37 mouse cellular contexts compared by ENCODE assay signal in genomic region chr16:32829104-32829503, GRCm38 (mm10). TPM values are rescaled to one million over a fixed set of nuclear protein-coding genes. Genes with fewer than 3 reads are reported as not detected.
"Had no signal": no experiment of that assay in that cellular context is flagged by ENCODE, and none has a peak within 500 bp of the region (broad histone marks: within the 10 kb centered on the region; RNA-seq: fewer than 3 reads in every experiment).

No protein-coding gene starts in this region.

- H3K4me3 ChIP-seq: embryonic facial prominence, embryonic 10.5 days; embryonic facial prominence, embryonic 12.5 days; embryonic facial prominence, embryonic 13.5 days; embryonic facial prominence, embryonic 15.5 days; erythroblast, embryonic 14.5 days; forebrain, embryonic 10.5 days; forebrain, embryonic 12.5 days; forebrain, embryonic 13.5 days; forebrain, embryonic 15.5 days; heart, adult 2 months; heart, embryonic 10.5 days had no signal

- H3K9ac ChIP-seq: embryonic facial prominence, embryonic 12.5 days; embryonic facial prominence, embryonic 13.5 days; embryonic facial prominence, embryonic 15.5 days; forebrain, embryonic 12.5 days; forebrain, embryonic 13.5 days; forebrain, embryonic 15.5 days; forebrain, postnatal 0 days had no signal

- DNase-seq: cerebellum, adult 9-10 months; cerebellum, adult 9-11 months; cerebellum, postnatal 10 days; cerebellum, postnatal 14 days; cerebellum, postnatal 25 days; cerebellum, postnatal 36 days; embryo, embryonic 11 days; forebrain, postnatal 0 days; gastrocnemius, postnatal 10 days; gastrocnemius, postnatal 14 days; gastrocnemius, postnatal 25 days; heart, adult 18-20 months; heart, adult 2 months had no signal

- H3K4me1 ChIP-seq: embryonic facial prominence, embryonic 10.5 days; embryonic facial prominence, embryonic 12.5 days; embryonic facial prominence, embryonic 13.5 days; embryonic facial prominence, embryonic 15.5 days; forebrain, embryonic 10.5 days; forebrain, embryonic 12.5 days; forebrain, embryonic 13.5 days; forebrain, embryonic 15.5 days had no signal

- H3K27ac ChIP-seq: embryonic facial prominence, embryonic 10.5 days; embryonic facial prominence, embryonic 12.5 days; embryonic facial prominence, embryonic 13.5 days; embryonic facial prominence, embryonic 15.5 days; forebrain, embryonic 10.5 days; forebrain, embryonic 12.5 days; forebrain, embryonic 13.5 days; forebrain, embryonic 15.5 days; heart, adult 2 months; heart, embryonic 10.5 days had no signal

- H3K9me3 ChIP-seq: embryonic facial prominence, embryonic 10.5 days; embryonic facial prominence, embryonic 12.5 days; embryonic facial prominence, embryonic 13.5 days; embryonic facial prominence, embryonic 15.5 days; forebrain, embryonic 10.5 days; forebrain, embryonic 12.5 days; forebrain, embryonic 13.5 days; forebrain, embryonic 15.5 days; heart, embryonic 10.5 days had no signal

- H3K27me3 ChIP-seq: embryonic facial prominence, embryonic 12.5 days; embryonic facial prominence, embryonic 13.5 days; embryonic facial prominence, embryonic 15.5 days; forebrain, embryonic 12.5 days; forebrain, embryonic 13.5 days; forebrain, embryonic 15.5 days had no signal

RNA-seq across cellular contexts. Expression of gene Smbd1, which starts 18.8 kb away (rescaled TPM):
- total RNA-seq: common myeloid progenitor, adult 5-6 weeks; forebrain, postnatal 0 days; gastrocnemius, adult 18-20 months; gastrocnemius, adult 8-10 months; gastrocnemius, postnatal 10 days; gastrocnemius, postnatal 14 days; gastrocnemius, postnatal 25 days; gastrocnemius, postnatal 4 days; granulocyte monocyte progenitor cell, adult 5-6 weeks; heart, adult 18-20 months; heart, adult 2 months; heart, adult 8-10 months had no signal
- polyA plus RNA-seq: cortical plate, adult 2 months; embryonic facial prominence, embryonic 10.5 days; embryonic facial prominence, embryonic 11.5 days; embryonic facial prominence, embryonic 12.5 days; embryonic facial prominence, embryonic 13.5 days; embryonic facial prominence, embryonic 14.5 days; embryonic facial prominence, embryonic 15.5 days; erythroblast, embryonic 14.5 days; forebrain, embryonic 10.5 days; forebrain, embryonic 11.5 days; forebrain, embryonic 12.5 days; forebrain, embryonic 13.5 days; forebrain, embryonic 14.5 days; forebrain, embryonic 15.5 days; forebrain, embryonic 16.5 days; forebrain, postnatal 0 days; frontal cortex, adult 2 months; heart, adult 2 months; heart, embryonic 10.5 days; heart, embryonic 11.5 days had no signal

RNA-seq across cellular contexts. Expression of gene Muc20, which starts 31.9 kb away (rescaled TPM):
- total RNA-seq: common myeloid progenitor, adult 5-6 weeks; forebrain, postnatal 0 days; granulocyte monocyte progenitor cell, adult 5-6 weeks had no signal
- polyA plus RNA-seq: cortical plate, adult 2 months; embryonic facial prominence, embryonic 10.5 days; embryonic facial prominence, embryonic 11.5 days; embryonic facial prominence, embryonic 12.5 days; embryonic facial prominence, embryonic 13.5 days; forebrain, embryonic 10.5 days; forebrain, embryonic 11.5 days; forebrain, embryonic 12.5 days; forebrain, embryonic 13.5 days; forebrain, embryonic 14.5 days; forebrain, embryonic 15.5 days; forebrain, embryonic 16.5 days; forebrain, postnatal 0 days; frontal cortex, adult 2 months; heart, embryonic 11.5 days had no signal
